In genomic region chr10:34485079-34485478, GRCm38 (mm10) we compare ENCODE assay signal across 9 mouse cellular contexts. TPM values are rescaled to one million over a fixed set of nuclear protein-coding genes. Genes with fewer than 3 reads are reported as not detected.
A peak's percentile ranks its signal among the peaks of the same experiment; 100 is the strongest.
DNase-seq lines count a peak whose midpoint lies in the region; ATAC-seq lines count a peak whose summit lies in the region.
"Had no signal": no experiment of that assay in that cellular context is flagged by ENCODE, and none has a peak within 500 bp of the region (broad histone marks: within the 10 kb centered on the region; RNA-seq: fewer than 3 reads in every experiment).

No protein-coding gene starts in this region.

- no peaks in the 10 kb centered on the region for H3K36me3 ChIP-seq in embryonic facial prominence, embryonic 15.5 days
- H3K36me3 ChIP-seq: hindbrain, embryonic 15.5 days; midbrain, embryonic 13.5 days had no signal

- no peak overlapping the region for H3K27ac ChIP-seq in embryonic facial prominence, embryonic 15.5 days (replicated peaks)
- H3K27ac ChIP-seq: hindbrain, embryonic 15.5 days; midbrain, embryonic 13.5 days had no signal

- H3K9ac ChIP-seq in embryonic facial prominence, embryonic 15.5 days = no peak overlapping the region
- H3K9ac ChIP-seq: hindbrain, embryonic 15.5 days; midbrain, embryonic 13.5 days had no signal

- DNase-seq in urinary bladder, postnatal 25 days (ENCODE audit: low spot score) = peak; percentile 54
- DNase-seq in urinary bladder, postnatal 4 days (ENCODE audit: low spot score in 2 of 2) = no peak
- DNase-seq in kidney, postnatal 25 days = peak; percentile 55 to 70
- no peak for DNase-seq in spleen, postnatal 14 days (ENCODE audit: low spot score in 2 of 2)
- DNase-seq in natural killer cell, adult 2 months (ENCODE audit: low spot score in 2 of 2) = no peak

- peak overlapping the region; percentile 55; the same call in 1 of the 2 replicates for H3K4me2 ChIP-seq in embryonic facial prominence, embryonic 15.5 days (replicated peaks)
- H3K4me2 ChIP-seq: hindbrain, embryonic 15.5 days; midbrain, embryonic 13.5 days had no signal

- H3K27me3 ChIP-seq in embryonic facial prominence, embryonic 15.5 days = no peaks in the 10 kb centered on the region
- H3K27me3 ChIP-seq: hindbrain, embryonic 15.5 days; midbrain, embryonic 13.5 days had no signal

- 59% methylated on average over 4 of the region's 4 CpGs for WGBS in embryonic facial prominence, embryonic 15.5 days

- no peaks in the 10 kb centered on the region for H3K9me3 ChIP-seq in embryonic facial prominence, embryonic 15.5 days (replicated peaks)
- H3K9me3 ChIP-seq: hindbrain, embryonic 15.5 days; midbrain, embryonic 13.5 days had no signal

- no peaks in the 10 kb centered on the region for H3K4me1 ChIP-seq in embryonic facial prominence, embryonic 15.5 days
- H3K4me1 ChIP-seq: hindbrain, embryonic 15.5 days; midbrain, embryonic 13.5 days had no signal

- H3K4me3 ChIP-seq in embryonic facial prominence, embryonic 15.5 days (replicated peaks) = peak overlapping the region; percentile 52
- H3K4me3 ChIP-seq: hindbrain, embryonic 15.5 days; midbrain, embryonic 13.5 days had no signal

- no peak for ATAC-seq in embryonic facial prominence, embryonic 15.5 days (ENCODE audit: insufficient number of reproducible peaks, low FRiP score, low TSS enrichment, low read depth)
- ATAC-seq in CD4-positive, CD25-positive, alpha-beta regulatory T cell, adult 4 months = no peak
- ATAC-seq: midbrain, embryonic 13.5 days had no signal

RNA-seq across cellular contexts. Expression of gene Frk, which starts 1.9 kb away (rescaled TPM):
- polyA plus RNA-seq in embryonic facial prominence, embryonic 15.5 days (2015; fragmentation: Nextera tagmentation; extraction: Ambion mirVana) = 11.1 and 11.7 TPM in 2 replicates
- not detected for polyA plus RNA-seq in CD4-positive, CD25-positive, alpha-beta regulatory T cell, adult 4 months (2017; shearing (Covaris generic))

Comparison
In these comparisons a context has a peak if more than half of its experiments do, and no peak if none do; other contexts are left out.
1. DNase-seq: peak in urinary bladder, postnatal 25 days (single experiment) and kidney, postnatal 25 days (2 of 2); none in urinary bladder, postnatal 4 days (0 of 2), spleen, postnatal 14 days (0 of 2) and natural killer cell, adult 2 months (0 of 2).
2. RNA of gene Frk, which starts 1.9 kb away (polyA plus RNA-seq): 11.1 to 11.7 TPM in embryonic facial prominence, embryonic 15.5 days; not detected in CD4-positive, CD25-positive, alpha-beta regulatory T cell, adult 4 months; every median in the first group is over 10 times any median in the second.